Mouse (Mus musculus): ENCODE data around the gene Itgbl1. TPM values are rescaled to one million over a fixed set of nuclear protein-coding genes. Genes with fewer than 3 reads are reported as not detected.
A peak's percentile ranks its signal among the peaks of the same experiment; 100 is the strongest.
"Not testable (repeated sequence)": the region's sequence is repeated elsewhere in the genome, so short reads cannot be mapped to it uniquely, and the experiment has no call there.

The Itgbl1 gene
- total RNA-seq (2017) = not detected in 2 replicates

DNA sequence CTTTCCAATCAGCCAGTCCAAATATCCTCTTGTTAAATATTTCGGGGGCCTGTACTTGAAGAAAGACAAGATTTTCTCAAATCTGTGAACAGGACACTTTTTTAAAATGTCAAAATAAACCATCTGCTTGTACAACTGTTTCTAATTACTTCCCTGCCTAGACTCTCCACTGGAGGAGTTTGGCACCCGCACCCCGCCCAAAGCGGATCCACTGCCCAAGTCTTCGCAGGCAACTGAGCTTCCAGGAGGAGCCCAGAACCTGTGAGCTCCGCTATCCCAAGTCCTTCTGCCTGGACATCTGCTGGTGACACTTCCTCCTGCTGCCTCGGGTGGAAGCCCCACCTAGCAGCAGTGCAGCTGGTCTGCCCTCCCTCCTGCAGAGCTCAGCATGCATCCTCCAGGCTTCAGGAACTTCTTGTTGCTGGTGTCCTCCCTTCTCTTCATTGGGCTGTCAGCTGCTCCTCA lies at the start of gene Itgbl1:
Itgbl1 (plus strand) TSS at position 51 of the 465 bp plus-strand sequence.
- no peak for ATAC-seq (replicated peaks; ENCODE audit: low read depth, poor library complexity, severe bottlenecking)

DNA sequence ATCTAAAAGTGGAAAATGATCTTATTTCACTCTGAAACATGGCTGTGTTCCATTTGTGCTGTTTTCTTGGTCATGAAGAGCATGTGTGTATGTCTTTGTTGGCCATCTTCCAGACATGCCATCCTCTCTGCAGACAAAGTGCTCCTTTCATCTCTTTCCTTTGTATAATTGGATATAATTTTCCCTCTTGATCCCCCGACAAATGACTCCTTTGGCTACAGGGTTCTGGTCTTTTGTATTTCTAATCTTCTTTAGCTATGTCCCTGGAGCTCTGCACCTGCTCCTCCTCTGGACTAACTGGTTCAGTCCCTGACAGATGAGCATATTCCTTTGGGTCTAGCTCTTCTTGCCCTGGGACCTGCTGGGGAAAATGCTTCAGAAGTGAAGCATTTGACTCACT lies 36.8 kb upstream of the Itgbl1 start:
- no peak for ATAC-seq (replicated peaks; ENCODE audit: low read depth, poor library complexity, severe bottlenecking)

DNA sequence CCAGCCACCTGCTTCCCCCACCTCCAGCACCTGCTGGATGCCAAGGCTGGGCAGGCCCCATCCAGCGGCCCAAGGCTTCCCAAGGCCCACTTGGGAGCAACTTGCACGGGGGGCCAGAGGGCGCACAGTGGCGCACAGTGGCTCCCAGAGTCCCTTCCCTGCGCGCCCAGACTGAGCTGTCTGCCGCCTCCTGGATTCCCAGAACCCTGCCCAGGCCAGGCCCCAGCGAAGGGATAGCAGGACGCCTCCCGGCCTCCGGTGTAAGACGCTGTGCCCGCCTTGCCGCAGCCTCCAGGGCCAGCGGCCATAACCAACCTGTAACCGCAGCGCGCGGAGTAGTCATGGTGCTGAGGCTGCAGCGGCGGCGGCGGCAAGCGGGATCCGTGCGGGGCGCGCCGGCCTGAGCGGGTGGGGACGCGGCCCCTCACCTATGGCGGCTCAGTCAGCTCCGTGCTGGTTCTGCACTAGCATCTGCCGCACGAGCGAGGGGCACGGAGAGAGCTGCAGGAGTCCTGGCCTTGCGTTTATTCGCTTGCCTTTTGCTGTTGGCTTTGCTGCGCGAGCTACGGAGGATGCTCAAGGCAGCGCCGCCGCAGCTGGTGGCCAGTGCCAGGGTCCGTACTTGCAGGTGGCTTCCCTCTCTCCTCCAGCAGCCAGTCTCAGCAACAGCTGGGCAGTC lies 33.1 kb upstream of the Itgbl1 start, which contains the start of gene Nalcn:
Nalcn (minus strand) TSS at position 644 of the 679 bp plus-strand sequence.
- no peak for ATAC-seq (replicated peaks; ENCODE audit: low read depth, poor library complexity, severe bottlenecking)

DNA sequence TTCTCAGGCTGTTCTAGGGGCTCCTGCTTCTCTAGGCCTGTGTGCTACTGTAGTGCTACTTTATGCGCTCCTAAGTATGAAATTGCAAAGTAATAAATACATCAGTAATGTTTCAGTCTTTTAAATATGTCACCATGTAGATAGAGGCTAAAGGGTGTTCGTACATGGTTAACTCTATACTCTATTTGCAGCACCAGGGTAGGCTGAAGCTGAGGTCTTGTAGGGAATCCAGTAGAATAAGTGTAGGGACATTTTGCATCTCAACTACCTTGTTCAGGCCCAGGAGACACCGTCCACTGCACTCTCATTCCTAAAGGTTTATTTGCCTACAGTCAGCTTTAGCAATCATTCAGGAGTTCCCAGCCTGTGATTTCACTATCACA lies 32.6 kb upstream of the Itgbl1 start:
- no peak for ATAC-seq (replicated peaks; ENCODE audit: low read depth, poor library complexity, severe bottlenecking)

DNA sequence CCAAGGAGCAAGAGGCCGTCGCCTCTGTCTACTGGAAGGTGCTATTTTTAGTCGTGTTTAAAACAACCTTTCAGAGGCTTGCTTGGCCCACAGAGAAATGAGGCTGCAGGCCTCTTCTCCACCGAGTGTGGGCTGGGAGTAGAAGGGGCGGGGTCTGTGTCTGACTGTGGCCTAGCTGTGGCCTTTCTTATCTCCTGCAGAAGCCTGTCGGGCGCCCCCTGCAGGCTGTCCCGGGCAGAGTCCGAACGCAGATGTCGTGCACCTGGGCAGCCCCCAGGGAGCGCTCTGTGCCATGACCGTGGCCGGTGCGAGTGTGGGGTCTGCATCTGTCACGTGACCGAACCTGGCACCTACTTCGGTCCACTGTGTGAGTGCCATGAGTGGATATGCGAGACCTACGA lies 1.3 kb downstream of the Itgbl1 start:
- ATAC-seq (replicated peaks; ENCODE audit: low read depth, poor library complexity, severe bottlenecking) = 0 out of 2 replicates have a peak, but pooled peaks have one; percentile 47

DNA sequence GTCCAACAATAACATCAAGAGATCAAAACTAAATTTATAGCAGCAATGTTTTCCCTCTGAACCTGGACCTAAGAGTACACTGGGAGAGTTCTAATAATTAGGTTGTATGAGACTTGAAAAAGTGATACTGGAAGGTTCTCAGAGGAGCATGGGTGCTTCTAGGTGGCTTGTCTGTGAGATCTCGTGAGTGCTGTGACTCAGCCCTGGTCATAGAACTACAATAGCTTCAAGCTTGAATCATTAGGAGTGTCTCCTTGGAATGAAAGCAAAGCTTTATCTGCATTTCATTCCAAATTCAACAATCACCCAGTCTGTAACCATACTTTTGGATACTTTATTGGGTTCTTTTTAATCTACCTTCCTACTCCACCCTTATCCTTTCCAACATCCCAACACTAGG lies 2.6 kb downstream of the Itgbl1 start:
- no peak for ATAC-seq (replicated peaks; ENCODE audit: low read depth, poor library complexity, severe bottlenecking)

DNA sequence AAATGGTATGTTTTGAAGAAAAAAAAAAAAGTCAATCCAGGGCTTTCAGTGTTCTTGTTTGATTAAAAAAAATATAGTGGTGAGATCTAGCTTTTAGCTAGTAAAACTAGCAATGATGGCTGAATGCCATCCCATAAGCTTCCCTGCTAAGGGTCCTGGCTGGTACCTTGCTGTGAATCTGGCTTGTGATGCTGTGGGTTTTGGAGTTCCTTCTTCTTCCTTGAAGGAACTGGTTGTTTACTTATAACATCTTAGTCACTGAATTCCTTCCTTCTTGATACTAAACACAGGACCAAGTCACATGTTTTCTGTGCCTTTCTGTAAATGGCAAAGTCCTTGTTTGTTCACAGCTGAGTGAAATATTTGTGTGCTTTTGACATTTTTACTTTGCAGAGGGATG lies 3.4 kb downstream of the Itgbl1 start:
- no peak for ATAC-seq (replicated peaks; ENCODE audit: low read depth, poor library complexity, severe bottlenecking)

DNA sequence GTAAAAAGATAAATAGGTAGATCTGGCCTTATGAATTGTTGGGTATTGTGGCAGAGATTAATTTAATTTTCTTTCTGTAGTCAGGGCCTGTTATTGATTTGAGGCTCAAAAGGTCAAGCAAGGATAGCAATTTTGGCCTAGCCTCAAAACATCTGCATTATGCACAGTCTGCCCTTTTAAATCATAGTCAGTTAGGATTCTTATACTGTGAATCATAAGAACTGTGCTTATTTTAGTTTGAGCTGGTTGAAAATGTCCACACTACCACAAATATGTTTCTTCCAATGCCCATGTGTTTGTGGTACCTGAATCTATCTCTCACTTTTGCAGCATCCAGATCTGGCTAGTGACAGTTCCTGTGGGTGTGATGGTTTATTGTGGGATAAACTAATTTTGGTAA lies 4.7 kb downstream of the Itgbl1 start:
- ATAC-seq (replicated peaks; ENCODE audit: low read depth, poor library complexity, severe bottlenecking) = no peak

DNA sequence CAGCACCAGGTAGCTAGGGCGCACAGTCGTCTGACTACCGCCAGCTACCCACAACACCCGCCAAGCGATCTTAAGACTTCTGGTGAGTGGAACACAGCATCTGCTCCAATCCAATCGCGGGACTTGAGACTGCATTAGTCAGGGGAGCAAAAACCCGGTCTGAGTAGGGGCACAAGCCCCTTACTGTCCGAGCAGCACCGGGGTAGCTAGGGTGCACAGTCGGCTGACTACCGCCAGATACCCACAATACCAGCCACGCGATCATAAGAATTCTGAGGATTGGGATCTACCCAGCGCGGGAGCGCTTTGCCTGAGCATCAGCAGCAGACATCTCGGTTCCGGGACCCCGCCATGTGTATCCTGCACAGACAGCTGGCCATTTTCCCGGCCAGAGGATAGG lies 11.3 kb downstream of the Itgbl1 start:
- ATAC-seq (replicated peaks; ENCODE audit: low read depth, poor library complexity, severe bottlenecking) = not testable (repeated sequence)

DNA sequence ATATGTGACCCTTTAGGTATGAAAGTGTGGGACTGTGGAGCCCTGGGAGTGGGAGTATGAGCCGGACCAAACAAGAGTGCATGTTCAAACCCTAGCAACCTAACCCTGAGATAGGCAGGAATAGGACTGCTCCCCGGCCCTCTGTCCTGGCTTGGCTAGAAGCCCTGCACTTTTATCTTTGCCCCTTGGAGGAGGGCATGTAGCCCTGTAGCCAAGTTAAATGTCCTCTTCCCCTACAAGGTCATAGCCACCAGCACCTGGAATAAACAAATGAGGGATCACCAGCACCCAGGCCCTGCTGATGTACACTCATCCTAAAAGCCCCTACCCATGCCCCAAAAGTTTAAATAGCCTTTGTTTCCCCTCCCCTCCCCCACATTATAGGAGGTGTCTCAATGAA lies 18.3 kb downstream of the Itgbl1 start:
- no peak for ATAC-seq (replicated peaks; ENCODE audit: low read depth, poor library complexity, severe bottlenecking)

DNA sequence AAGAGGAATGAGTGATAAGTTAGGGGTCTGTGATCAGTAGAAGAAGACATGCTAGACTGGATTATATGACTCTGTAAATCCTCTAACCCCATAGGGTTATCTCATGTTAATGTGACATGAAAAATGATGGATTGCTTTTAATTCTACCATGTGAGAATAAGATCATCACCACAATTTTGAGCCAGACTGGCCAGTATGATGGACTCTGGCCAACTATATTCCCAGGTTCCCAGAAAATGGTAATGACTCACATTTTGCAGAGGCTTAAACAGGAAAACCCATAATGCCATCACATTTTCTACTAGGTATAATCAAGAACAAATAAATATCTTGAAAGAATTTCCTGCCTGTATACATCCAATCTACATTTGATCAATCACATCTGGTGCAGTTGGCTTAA lies 55.0 kb downstream of the Itgbl1 start:
- no peak for ATAC-seq (replicated peaks; ENCODE audit: low read depth, poor library complexity, severe bottlenecking)

DNA sequence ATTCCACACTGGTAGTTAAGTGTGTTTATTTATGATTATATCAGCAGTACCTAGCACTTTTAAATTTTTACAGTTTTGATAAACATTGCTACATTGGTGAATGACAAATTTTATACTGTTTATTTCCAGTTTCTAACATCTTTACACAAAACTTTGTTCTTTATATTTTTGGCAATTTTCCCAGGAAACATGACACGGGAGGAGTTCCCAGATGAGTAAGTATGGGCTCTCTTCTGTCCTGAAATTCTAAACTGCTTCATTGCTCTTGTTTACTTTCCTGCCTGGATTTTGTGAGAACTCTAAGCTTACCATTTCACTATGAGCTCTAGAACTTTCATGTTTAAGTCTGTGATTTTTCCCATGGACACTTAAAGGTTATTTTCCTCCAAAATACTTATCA lies 82.3 kb downstream of the Itgbl1 start:
- no peak for ATAC-seq (replicated peaks; ENCODE audit: low read depth, poor library complexity, severe bottlenecking)

DNA sequence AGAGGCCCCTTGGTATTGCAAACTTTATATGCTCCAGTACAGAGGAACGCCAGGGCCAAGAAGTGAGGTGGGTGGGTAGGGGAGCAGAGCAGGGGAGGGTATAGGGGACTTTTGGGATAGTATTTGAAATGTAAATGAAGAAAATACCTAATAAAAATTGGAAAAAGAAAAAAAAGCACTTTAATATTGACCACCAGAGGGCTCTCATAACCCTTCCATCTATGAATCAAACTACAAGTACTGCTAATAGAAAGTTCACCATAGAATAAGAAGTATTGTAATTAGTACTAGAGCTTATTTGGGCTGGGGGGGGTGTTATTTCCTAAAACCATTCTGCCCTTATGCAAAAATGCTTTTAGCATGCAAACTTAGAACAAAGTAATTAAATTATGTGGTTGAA lies 91.2 kb downstream of the Itgbl1 start:
- ATAC-seq (replicated peaks; ENCODE audit: low read depth, poor library complexity, severe bottlenecking) = no peak

DNA sequence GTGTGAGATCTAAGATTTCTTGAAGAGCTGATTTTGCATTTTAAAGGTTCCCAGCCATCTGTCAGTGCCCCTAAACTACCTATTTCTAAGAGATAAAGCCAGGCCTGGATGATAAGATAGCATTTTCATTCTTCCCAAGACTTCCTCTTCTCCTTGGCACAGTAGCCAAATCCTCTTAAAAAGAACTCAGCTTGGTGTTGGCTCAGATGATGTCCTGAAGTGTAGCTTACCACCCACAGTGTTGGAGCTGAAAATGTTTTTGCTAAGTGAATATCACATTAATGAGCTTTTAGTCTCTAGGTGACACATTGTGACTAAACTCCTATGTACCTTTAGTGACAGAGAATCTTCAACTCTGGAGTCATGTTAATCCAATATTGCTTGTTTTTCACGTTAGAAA lies 99.8 kb downstream of the Itgbl1 start:
- no peak for ATAC-seq (replicated peaks; ENCODE audit: low read depth, poor library complexity, severe bottlenecking)

DNA sequence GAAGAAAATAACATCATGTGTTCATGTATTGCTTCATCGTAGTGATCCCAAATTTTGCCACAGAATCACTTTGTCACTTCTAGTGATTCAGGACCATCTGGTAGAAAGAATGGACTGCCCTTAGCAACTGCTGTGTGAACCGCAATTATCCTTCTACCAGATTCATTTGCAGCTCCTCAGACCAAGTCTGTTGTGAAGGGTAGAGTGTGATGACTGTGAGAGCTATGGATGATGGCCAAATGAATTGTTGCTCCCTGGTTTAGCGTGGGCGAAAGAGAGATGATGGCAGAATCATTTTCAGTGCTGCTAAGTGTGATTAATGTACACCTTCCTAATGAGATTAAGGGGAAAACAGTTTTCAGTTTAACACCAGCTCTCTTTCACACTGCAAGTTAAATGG lies 100.3 kb downstream of the Itgbl1 start:
- no peak for ATAC-seq (replicated peaks; ENCODE audit: low read depth, poor library complexity, severe bottlenecking)

DNA sequence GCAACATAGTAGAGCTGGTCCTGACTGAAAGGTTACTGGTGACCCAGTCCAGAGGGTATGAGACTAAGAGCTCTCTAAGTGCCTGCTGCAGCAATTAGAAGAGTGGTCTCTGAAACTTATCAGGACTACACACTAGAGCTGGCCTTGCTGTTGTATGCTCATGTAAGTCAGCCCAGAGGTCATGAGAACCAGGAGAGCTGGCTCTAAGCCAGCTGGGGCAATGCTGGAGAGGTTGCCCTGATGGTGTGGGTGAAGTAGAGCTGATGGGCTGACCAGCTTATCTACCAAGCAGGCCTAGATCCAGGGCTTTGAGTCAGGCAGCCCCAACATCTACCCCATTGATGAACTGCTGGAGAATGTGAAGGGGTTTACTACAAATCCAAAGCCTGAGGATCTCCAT lies 142.0 kb downstream of the Itgbl1 start:
- no peak for ATAC-seq (replicated peaks; ENCODE audit: low read depth, poor library complexity, severe bottlenecking)

DNA sequence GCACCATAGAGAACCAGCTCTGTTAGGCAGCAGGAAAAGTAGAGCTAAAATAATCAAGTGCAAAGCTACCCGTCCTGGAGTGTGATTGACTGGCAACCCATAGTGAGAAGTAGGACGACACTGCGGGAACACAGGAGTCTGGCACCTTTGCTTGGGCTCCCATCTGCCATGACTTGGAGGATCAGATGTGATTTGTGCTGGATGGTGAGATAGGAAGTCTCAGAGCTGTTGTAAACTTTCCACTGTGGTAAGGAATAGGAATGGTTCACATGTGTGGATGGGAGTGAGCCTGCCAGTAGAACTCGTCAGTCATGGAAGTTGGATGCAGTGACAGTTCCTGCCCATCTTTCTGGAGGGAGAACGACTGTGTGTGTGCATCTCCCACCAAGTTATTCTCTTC lies 177.9 kb downstream of the Itgbl1 start:
- ATAC-seq (replicated peaks; ENCODE audit: low read depth, poor library complexity, severe bottlenecking) = no peak

DNA sequence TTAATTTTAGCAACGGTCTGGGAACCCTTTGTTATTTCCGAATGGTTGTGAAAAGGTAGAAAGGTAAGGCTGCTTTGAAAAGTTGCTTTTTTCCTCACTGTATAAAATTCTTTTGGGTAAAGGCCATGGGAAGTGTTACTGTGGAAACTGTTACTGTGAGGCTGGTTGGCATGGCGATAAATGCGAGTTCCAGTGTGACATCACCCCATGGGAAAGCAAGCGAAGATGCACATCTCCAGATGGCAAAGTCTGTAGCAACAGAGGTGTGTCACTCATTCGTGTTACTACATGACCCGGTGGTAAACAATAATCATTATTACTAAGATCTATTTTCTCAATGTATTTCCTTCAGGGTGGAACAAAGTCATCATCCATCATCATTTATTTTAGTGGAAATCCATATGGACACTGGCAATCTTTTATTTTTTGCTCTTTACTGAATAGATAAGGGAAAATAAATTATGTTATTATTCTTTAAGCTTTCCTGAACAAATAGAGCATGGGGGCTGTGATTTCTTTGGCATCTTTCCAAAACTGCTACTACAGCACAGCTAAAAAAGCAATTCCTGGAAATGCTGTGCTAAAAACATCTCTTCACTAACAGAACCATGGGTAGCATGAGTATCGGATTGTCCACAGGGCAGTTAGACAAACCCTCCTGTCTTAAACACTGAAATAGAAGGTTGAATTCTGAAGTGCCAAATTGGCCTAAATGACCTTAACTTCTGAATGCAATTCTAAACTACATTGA lies 184.1 kb downstream of the Itgbl1 start:
- no peak for ATAC-seq (replicated peaks; ENCODE audit: low read depth, poor library complexity, severe bottlenecking)

DNA sequence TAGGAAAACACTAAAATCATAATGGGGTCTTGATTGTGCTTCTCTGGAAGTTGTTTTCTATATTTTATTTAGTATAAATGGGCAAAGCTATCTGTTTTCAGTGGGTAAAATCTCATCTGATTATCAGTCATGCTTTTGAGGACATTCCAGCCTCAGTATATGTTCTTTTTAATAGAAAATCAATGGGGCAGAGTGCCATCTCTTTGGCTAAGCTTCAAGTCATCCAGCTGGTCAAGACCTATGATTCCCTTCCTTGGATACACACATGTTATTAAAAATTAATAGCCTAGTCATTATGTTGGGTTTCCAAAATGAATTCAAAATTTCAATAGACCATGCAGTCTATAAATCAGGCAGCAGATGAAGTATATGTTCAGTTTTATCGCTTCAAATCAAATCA lies 204.8 kb downstream of the Itgbl1 start:
- no peak for ATAC-seq (replicated peaks; ENCODE audit: low read depth, poor library complexity, severe bottlenecking)

DNA sequence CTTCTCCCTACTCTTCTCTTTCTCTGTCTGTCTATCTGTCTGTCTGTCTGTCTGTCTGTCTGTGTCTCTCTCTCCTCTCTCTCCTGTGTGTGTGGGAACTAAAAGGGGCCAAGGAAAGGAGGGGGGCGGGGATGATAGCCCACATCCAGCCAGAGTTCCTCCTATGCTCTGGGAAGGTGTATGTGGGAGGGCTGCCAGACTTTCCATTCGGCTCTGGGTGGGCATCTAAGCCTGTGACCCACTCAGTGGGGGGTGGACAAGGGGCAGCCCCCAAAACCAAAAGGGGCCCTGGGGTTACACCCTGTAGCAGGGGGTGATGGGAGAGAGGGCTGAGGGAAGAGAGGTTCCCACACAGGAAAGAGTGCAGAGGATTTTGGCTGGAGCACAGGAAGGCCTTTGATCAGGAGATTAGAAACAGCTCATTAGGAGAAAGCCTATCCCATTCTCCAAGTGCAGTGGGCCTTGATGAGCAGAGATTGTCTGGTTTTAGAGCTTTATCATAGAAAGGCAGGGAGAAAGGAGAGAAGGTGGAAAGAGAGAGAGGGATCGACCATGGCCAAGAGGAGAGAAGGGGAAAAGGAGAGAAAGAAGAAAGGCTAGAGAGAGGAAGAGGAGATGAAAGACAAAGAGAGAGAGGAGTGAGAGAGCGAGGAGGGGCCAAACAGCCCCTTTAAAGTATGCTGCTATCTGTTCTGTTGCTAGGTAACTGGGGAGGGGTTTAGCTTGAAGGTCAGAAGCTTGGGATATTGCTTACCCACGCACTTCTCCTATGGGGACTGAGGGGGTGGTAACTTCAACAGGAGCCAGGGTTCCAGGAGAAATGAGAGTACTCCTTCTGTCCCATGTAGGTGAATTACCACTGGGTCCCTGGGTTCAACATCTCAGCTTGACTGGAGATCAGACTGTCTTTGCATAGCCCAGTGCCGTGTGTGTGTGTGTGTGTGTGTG lies 206.3 kb downstream of the Itgbl1 start:
- ATAC-seq (replicated peaks; ENCODE audit: low read depth, poor library complexity, severe bottlenecking) = no peak

DNA sequence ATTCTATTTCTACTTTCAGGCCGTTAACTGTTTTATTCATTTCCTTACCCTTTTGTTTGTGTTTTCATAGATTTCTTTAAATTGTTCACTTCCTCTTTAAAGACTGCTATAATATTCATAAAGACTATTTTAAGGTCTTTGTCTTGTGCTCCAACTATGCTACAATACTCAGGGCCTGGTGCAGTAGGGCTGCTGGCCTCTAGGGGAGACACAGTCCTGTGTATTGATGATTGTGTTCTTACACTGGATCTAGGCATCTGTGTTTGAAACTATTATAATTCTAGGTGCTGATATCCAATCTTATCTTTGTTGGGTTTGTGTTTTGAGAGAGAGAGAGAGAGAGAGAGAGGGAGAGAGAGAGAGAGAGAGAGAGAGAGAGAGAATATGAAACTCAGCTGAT lies 268.1 kb downstream of the Itgbl1 start:
- ATAC-seq (replicated peaks; ENCODE audit: low read depth, poor library complexity, severe bottlenecking) = no peak
